Mouse (Mus musculus) lung, postnatal 0 days (tissue): ENCODE measurements around the gene Acoxl.

Experiments used
- CTCF ChIP-seq: IDR thresholded peaks from 2 replicates; pipeline ENCODE4 v1.5.1; 2016; ENCODE audit warnings: antibody characterized with exemption, mild to moderate bottlenecking
- EP300 ChIP-seq: IDR thresholded peaks from 2 replicates; pipeline ENCODE4 v1.6.1; 2016; ENCODE audit warnings: antibody characterized with exemption, mild to moderate bottlenecking, control low read depth

DNA sequence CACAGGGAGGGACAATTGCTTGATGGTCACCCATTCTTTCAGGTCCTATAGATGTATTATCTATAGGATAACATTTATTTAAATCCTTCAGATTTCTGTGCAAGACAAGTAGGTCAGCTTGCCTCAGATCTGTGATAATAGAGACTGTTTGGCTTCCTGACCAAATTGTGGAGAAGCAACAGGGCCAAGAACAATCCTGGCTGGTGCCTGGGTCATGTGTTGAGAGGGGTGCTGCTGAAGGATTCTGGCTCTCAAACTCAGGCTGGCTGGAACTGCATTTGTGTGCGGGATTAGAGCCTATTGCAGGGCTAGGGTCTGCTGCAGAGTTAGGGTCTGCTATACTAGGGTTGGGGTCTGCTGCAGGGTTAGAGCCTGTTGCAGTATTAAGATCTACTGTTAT lies 153.0 kb downstream of the Acoxl start:
- TF ChIP-seq EP300 (no peak), CTCF (no peak)
